Mouse (Mus musculus): ENCODE results near the gene Asphd2.

DNA sequence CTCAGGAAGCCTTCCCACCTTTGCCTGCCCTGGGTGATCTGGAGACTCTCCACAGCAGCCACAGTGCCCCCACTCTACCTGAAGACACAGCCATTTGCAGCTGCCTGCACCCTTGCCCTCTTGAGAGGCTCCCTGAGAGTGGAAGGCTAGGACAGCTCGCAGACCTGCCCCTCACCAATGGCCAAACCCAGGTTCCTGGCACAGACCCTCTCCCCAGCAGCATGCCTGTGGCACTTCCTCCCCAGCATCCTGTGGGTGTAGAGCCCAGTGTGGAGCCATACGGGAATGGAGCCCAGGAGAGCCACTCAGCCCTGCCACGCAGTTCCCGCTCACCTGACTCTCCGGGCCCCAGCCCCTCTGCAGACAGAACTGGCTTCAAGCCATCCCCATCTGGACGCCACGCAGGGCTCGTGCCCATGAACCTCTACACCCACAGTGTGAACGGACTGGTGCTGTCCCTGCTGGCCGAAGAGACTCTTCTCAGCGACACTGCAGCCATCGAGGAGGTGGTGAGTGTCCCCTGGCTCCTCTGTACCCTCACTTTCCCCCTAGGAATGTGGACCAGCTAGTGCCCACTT, 24.3 kb downstream of the Asphd2 start:
- TF ChIP-seq POLR2AphosphoS2 (IDR thresholded peaks at IDR 0.05; ENCODE audit: insufficient read length, low read depth): no peak
- TF ChIP-seq POLR2A (IDR thresholded peaks at IDR 0.05; ENCODE audit: insufficient read length, low read depth): no peak
- TF ChIP-seq MYOG (IDR thresholded peaks at IDR 0.05; ENCODE audit: control insufficient read depth in 1 of 3, insufficient read depth in 1 of 3, insufficient read length in 2 of 3, low read depth in 2 of 3): no peak
- TF ChIP-seq MAX (IDR thresholded peaks at IDR 0.05; ENCODE audit: low read depth): no peak
